Mouse (Mus musculus) G1E (cell line): ENCODE results near the gene Phex.

Experiments used
- CTCF ChIP-seq: IDR thresholded peaks from 2 replicates; pipeline ENCODE4 v1.5.1; 2012; ENCODE audit warnings: low read depth, low read length, inconsistent platforms, mixed read lengths
- GATA1 ChIP-seq: IDR thresholded peaks from 2 replicates; pipeline ENCODE4 v1.6.1; 2012; ENCODE audit warnings: borderline replicate concordance, low read length, inconsistent platforms, mixed read lengths
- GATA2 ChIP-seq: IDR thresholded peaks from 2 replicates; pipeline ENCODE4 v1.6.1; 2012; ENCODE audit warnings: low read depth, low read length, inconsistent platforms, borderline replicate concordance
- TAL1 ChIP-seq: conservative IDR thresholded peaks from 2 replicates; pipeline ENCODE4 v1.6.1; 2012; ENCODE audit warnings: low read depth, low read length, inconsistent platforms, mixed read lengths

DNA sequence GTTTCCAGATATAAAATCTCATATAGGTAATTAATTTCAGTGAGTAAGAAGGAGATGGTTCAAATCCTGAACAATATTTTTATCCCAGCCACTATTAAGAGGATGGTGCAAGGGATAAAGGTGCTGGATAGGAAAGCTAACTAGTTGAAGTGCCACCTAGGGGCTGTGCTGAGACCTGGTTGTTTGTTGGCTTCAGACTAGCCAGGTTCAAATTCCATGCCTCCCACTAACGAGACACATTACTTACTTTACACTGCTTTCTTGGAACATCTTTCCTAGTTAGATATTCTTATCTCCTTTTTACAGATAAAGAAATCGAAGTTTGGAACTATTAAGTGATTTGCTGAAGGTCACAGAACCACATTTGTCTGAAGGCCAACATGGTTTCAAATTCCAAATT lies 4.3 kb upstream of the Phex start:
- TF ChIP-seq GATA1 (no peak), CTCF (no peak), TAL1 (no peak), GATA2 (no peak)
